Mouse (Mus musculus): Measurements from ENCODE around the gene Arrdc3.
"Not testable (repeated sequence)": the region's sequence is repeated elsewhere in the genome, so short reads cannot be mapped to it uniquely, and the experiment has no call there.

Arrdc3 gene

DNA sequence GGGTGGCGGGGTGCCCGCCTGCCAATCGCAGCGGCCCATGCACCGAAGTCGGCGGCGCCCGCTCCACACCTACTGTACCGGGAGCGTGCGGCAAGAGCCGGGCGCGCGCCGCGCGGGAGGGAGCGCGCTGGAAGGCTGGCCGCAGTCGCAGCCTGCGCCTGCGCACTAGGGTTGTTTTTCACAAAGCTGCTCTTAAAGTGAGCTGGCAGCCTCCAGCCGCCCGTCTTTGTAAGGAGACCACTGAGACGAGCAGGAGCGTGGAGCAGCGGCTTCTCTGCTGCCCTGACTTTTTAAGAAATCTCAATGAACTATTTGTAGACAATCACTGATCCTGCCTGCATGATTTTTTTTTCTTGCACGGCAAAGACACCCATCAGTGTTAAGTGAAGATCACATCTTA lies at the start of gene Arrdc3:
Gene Arrdc3 (plus strand): TSS at position 195 of the 400 bp plus-strand sequence.
- DNase-seq (ENCODE audit: low spot score), result peak; percentile 96

- DNase-seq (ENCODE audit: low spot score), result peak; percentile 69
Measured at GRCm38 (mm10) chr13:80862215-80862614, 21.0 kb upstream of the Arrdc3 start.

DNA sequence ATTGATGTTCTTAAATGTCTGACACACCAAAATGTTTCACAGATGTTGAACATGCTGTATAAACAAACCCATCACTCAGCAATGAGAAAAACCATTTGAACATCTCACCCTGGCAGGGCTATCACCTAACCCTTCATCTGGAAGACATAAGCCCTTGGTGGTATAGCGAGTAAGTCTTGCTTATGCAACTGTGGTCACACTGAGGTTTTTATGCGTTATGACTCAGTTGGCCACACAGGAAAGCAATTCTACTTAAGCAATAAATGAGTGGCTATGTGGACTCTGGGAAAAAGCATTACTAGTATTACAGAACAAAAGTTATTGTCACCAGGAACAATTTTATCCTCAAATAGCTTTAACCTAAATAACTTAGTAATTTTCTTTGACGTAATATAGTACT lies 19.0 kb upstream of the Arrdc3 start:
- DNase-seq (ENCODE audit: low spot score), result no peak

DNA sequence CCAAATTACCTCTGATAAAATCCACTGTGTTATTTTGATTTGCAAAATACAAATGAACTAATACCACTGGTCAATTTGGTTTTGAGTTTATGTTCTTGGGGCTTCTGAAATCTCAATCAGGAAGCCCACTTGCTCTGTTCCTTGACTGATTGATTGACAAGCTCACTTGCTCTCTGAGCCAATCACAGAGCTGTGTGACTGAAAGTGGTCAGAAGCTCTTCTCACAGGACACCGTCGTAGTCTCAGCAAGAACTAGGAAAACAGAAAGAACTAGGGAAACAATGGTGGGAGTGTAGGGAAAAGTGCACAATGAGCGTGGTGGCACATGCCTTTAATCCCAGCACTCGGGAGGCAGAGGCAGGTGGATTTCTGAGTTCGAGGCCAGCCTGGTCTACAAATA lies 8.1 kb upstream of the Arrdc3 start:
- no peak for DNase-seq (ENCODE audit: low spot score)

- DNase-seq (ENCODE audit: low spot score), result no peak
Measured at GRCm38 (mm10) chr13:80880756-80881155, 2.4 kb upstream of the Arrdc3 start.

DNA sequence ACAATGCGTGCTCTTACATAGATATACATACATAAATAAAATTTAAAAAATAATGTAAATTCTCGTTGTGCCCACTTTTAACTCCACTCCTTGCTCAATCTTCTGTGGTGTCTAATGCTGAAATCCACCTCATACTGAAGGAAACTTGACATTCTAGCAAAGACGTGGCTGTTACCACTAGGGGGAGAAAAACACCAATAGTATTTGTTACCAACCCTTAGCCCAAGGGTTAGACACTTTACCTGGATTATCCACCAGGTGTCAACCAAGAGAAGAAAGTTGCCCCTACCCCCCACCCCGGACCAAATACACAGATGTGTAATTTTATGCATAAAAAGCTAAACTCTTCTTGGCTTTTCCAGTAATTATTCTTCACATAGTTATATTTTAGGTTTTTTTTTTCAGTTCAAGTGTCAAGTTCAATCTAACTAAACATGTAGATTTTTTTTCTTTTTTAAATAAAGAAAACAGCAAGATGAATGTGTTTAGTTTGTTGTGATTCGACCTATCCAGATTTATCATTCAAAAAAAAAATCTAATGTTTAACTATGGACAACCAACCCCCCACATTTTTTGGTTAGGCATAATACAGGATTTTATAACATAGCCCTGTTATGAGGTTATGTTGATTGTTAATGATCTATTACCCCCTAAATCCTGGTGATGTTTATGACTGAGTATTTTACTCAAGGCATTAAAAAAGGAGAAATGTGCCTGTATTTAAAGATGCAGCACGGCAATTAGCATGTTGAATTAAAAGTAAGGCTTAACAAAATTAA lies 1.3 kb upstream of the Arrdc3 start:
- peak; percentile 46 for DNase-seq (ENCODE audit: low spot score)

DNA sequence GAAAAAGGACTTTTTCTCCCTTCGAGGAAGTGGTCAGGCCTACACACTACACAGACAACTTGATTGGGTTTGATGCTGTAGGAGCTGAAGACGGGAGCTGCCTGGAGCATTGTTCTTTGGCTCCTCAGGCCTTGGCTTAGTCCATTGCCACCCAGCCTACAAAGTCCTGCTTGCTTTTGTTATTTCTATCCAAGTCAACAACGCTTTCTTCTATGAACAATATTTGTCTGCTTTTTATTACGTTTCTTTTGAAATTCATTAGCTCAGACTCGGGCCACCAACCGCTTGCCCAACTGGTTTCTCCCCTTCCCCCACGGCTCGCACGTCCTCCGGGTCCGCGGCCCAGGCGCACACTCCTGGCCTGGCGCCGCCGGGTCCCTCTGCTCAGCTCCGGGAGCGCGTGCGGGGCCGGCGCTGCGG lies 458 bp upstream of the Arrdc3 start:
- DNase-seq (ENCODE audit: low spot score), result no peak

- peak; percentile 19 for DNase-seq (ENCODE audit: low spot score)
Measured at GRCm38 (mm10) chr13:80883649-80884376, 629 bp downstream of the Arrdc3 start.

DNA sequence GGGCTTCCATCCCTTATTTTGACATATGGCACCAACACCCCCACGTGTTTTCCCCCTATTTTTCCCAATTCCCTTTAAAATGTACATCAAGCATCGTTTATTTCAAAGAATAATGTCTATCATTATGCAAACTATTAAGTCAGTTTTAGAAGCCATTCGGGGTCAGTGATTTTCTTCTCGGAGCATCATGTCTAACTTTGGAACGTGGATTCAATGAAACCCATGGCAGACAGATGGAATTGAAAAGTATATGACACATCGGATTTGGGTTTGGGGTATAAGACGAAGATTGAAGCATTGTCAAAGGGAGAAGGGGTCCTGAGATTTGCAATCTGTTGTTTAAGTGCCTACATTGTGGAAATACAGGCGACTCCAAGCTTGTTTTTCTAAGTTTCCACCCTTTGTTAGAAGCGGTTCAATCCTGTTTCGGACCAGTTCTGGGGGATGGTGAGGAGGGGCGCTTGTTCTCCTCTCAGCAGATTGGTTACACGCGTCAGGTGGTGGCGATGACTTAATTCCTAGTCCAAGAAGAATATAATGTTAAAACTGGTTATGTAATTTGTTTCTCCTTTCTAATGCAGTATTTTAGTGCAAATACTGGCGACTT lies 1.3 kb downstream of the Arrdc3 start:
- DNase-seq (ENCODE audit: low spot score), result peak; percentile 46

- peak; percentile 86 for DNase-seq (ENCODE audit: low spot score)
Measured at GRCm38 (mm10) chr13:80885103-80885833, 2.1 kb downstream of the Arrdc3 start.

DNA sequence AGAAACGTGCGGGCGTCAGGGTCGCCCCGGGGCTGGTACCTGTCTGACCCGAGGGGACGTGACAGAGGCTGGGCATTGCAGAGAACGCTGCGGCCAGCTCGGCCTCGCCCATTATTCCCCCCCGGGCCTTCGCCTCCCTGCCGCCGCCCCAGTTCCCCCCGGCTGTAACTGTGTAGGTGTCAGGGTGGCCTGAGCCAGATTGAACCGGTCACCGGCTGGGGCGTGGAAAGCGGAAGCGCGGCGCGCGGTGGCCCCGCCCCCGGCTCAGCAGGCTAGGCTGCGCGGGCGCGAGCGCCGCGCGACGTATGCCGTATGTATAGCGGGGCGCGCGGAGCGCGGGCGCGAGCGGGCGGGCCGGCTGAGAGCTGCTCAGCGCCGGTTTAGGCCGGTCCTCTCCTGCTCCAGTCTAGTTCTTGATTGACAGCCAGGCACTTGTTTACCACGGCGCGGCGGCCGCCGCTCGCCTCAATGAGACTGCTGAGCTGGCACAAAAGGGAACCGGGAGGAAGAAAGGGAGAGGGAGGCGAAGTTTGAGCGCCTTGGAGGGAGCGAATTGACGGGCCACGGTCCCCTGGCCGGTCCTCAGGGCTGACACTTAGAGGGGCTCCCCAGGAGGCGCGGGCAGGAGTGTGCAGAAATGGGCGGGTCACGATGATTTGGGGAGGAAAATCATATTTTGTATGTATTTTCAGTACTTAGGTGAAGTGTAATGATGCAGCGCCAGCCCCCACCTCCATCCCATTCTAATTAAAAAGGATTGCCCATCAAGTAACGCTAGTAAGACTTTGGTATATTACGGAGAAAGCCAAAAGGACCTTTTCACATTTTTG lies 2.9 kb downstream of the Arrdc3 start:
- DNase-seq (ENCODE audit: low spot score), result peak; percentile 86

GRCm38 (mm10) chr13:80886664-80887210 lies 3.6 kb downstream of the Arrdc3 start:
- DNase-seq (ENCODE audit: low spot score), result no peak

DNA sequence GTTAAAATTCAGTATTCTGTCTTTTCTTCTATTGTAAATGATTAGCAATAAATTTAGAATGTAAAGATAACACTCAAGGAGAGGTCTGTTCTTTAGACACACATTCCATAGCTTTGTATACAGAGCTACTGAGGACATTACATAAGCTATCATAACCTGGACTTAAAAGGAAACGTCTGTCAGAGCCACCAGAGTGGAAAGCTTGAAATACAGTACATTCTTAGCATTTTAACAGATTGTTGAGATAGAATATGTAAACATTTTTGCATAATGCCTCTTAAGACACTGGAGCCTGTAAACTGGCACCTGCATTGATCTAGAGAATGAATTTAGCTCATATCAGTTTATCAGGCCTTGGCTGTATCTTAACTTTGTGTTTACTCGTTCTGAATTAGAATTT lies 4.7 kb downstream of the Arrdc3 start:
- DNase-seq (ENCODE audit: low spot score), result no peak

GRCm38 (mm10) chr13:80894928-80895327 lies 11.7 kb downstream of the Arrdc3 start:
- DNase-seq (ENCODE audit: low spot score), result not testable (repeated sequence)

DNA sequence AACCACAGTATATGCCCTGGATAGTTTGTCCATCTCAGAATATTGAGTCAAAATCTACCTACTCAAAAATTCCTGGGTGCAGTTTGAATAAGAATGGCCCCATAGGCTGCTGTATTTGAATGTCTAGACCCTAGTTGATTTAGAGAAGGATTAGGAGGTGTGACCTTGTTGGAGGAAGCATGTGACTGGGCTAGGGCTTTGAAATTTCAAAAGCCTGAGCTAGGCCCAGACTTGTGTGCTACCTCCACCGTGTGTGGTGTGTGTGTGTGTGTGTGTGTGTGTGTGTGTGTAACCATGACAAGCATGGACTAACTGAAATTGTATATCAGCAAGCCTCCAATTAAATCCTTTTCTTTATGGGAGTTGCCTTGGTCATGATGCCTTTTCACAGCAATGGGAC lies 14.2 kb downstream of the Arrdc3 start:
- no peak for DNase-seq (ENCODE audit: low spot score)

GRCm38 (mm10) chr13:80898095-80898494 lies 14.9 kb downstream of the Arrdc3 start:
- no peak for DNase-seq (ENCODE audit: low spot score)

DNA sequence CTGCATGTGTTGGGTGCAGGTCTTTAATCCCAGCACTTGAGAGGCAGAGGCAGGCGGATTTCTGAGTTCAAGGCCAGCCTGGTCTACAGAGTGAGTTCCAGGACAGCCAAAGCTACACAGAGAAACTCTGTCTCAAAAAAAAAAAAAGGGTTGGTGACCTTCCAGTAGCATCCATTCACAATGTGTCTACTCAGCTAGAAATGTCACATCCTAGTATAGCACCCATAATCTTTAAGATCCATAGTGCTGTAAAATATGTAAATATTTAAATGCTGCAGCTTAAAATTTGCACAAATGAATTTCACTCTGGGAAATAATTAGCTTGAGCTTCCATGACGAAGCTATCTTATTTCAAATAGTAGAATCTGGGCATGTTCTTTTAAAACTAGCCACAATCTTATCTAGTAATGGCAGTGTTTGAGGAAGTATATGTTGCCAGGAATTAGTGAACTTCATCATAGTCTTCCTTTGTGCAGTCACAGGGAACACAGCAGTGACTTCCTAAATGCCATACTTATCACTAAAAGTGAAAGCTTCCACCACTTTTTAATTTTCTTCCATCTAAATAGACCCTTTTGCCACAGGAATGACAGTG lies 16.3 kb downstream of the Arrdc3 start:
- no peak for DNase-seq (ENCODE audit: low spot score)

DNA sequence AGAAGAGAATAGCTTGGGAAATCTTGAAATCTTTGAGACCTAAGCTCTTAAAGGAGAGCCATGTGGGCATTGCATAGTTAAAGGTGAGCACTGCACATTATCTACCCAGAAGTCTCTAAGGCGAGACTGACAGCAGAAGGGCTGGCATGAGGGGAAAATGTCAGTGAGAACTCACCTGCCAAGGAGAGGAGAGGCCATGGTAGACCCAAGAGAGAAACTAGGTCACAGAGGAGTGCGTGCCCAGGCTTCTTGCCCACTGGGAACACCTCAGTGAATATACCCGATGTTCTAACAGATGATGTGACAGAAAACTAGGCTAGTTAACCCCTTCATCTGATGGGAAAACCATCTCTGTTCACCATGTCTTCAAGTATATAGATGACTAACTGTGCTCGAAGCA lies 18.2 kb downstream of the Arrdc3 start:
- no peak for DNase-seq (ENCODE audit: low spot score)

DNA sequence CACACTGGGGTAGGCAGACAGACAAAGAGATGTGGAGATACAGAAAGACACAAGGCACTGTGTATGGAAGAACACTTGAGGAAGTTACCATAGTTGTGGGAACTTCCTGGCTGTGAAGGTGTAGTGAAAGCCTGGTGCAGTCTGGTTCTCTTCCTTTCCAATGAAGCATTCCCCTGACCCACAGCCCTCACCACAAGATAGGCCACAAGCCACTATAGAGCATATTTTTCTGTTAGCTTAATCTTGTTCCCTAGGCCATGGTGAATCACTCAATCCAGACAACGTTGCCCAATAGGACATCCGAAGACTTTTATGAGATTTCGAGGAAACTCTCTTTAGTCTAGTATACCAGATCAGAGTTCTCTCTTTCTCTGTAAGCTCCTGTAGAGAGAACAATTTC lies 19.6 kb downstream of the Arrdc3 start:
- DNase-seq (ENCODE audit: low spot score), result no peak

GRCm38 (mm10) chr13:80913361-80913760 lies 30.2 kb downstream of the Arrdc3 start:
- no peak for DNase-seq (ENCODE audit: low spot score)

- DNase-seq (ENCODE audit: low spot score), result no peak
Measured at GRCm38 (mm10) chr13:80920939-80921338, 37.8 kb downstream of the Arrdc3 start.

Measured in ovary, postnatal 14 days (tissue).